In genomic region chr1:132528647-132529334, GRCm38 (mm10) we compare ENCODE assay signal across 22 mouse cellular contexts. TPM values are rescaled to one million over a fixed set of nuclear protein-coding genes. Genes with fewer than 3 reads are reported as not detected.
A peak's percentile ranks its signal among the peaks of the same experiment; 100 is the strongest.
DNase-seq lines count a peak whose midpoint lies in the region; ATAC-seq lines count a peak whose summit lies in the region.
"Had no signal": no experiment of that assay in that cellular context is flagged by ENCODE, and none has a peak within 500 bp of the region (broad histone marks: within the 10 kb centered on the region; RNA-seq: fewer than 3 reads in every experiment).

No protein-coding gene starts in this region.

- H3K27me3 ChIP-seq in megakaryocyte, embryonic 14.5 days (replicated peaks): peaks cover 79% of the 10 kb centered on the region
- peaks cover 53% of the 10 kb centered on the region for H3K27me3 ChIP-seq in embryonic facial prominence, embryonic 10.5 days (replicated peaks; ENCODE audit: low read depth, poor library complexity, severe bottlenecking)
- H3K27me3 ChIP-seq: hindbrain, embryonic 13.5 days had no signal

- H3K36me3 ChIP-seq in megakaryocyte, embryonic 14.5 days (replicated peaks; ENCODE audit: low read length): no peaks in the 10 kb centered on the region
- H3K36me3 ChIP-seq in embryonic facial prominence, embryonic 10.5 days (replicated peaks): no peaks in the 10 kb centered on the region
- H3K36me3 ChIP-seq: forebrain, embryonic 10.5 days; liver, embryonic 13.5 days had no signal

- 87% methylated on average over 19 of the region's 19 CpGs for WGBS in embryonic facial prominence, embryonic 10.5 days

- H3K27ac ChIP-seq in embryonic facial prominence, embryonic 10.5 days (replicated peaks): 0 out of 2 replicates have a peak overlapping the region, but pooled peaks have one; percentile 44
- H3K27ac ChIP-seq: forebrain, embryonic 10.5 days; hindbrain, embryonic 13.5 days; left cerebral cortex, adult 2 months; liver, embryonic 13.5 days; stomach, postnatal 0 days had no signal

- no peaks in the 10 kb centered on the region; the same call in 1 of the 2 replicates for H3K4me1 ChIP-seq in megakaryocyte, embryonic 14.5 days
- peaks cover 39% of the 10 kb centered on the region for H3K4me1 ChIP-seq in embryonic facial prominence, embryonic 10.5 days

- ATAC-seq in cerebellum, adult (ENCODE audit: insufficient number of reproducible peaks, low FRiP score, low TSS enrichment): peak; percentile 80
- no peak for ATAC-seq in megakaryocyte, adult 5-6 weeks (ENCODE audit: poor library complexity, severe bottlenecking)

- DNase-seq in cerebellum, postnatal 4 days (ENCODE audit: low spot score in 2 of 2): no peak
- peak; percentile 94 for DNase-seq in cerebellum, adult 9-10 months
- DNase-seq in embryonic facial prominence, embryonic 10.5 days (ENCODE audit: low spot score): no peak
- no peak for DNase-seq in ovary, postnatal 10 days (ENCODE audit: low spot score)
- no peak for DNase-seq in layer of hippocampus, adult 9-11 months
- DNase-seq: adrenal gland, postnatal 25 days; gastrocnemius, postnatal 10 days; kidney, adult 11 months; kidney, postnatal 4 days; liver, embryonic 13.5 days; lung, adult 2 months; lung, postnatal 14 days; thymus, adult 2 months had no signal

- H3K4me3 ChIP-seq in megakaryocyte, embryonic 14.5 days (replicated peaks): peak overlapping the region; percentile 46
- no peak overlapping the region for H3K4me3 ChIP-seq in embryonic facial prominence, embryonic 10.5 days
- H3K4me3 ChIP-seq: forebrain, embryonic 10.5 days; hindbrain, embryonic 13.5 days; left cerebral cortex, adult 2 months; liver, embryonic 13.5 days had no signal

- no peaks in the 10 kb centered on the region for H3K9me3 ChIP-seq in megakaryocyte, embryonic 14.5 days
- no peaks in the 10 kb centered on the region for H3K9me3 ChIP-seq in embryonic facial prominence, embryonic 10.5 days
- H3K9me3 ChIP-seq: forebrain, embryonic 10.5 days; hindbrain, embryonic 13.5 days; liver, embryonic 13.5 days had no signal

RNA-seq across cellular contexts. Expression of gene Cntn2, which starts 14.3 kb away (rescaled TPM):
- 0.02 and 0.28 TPM in 2 replicates for polyA plus RNA-seq in megakaryocyte, embryonic 14.5 days (2012; ENCODE audit: insufficient read depth, low replicate concordance)
- total RNA-seq in megakaryocyte, adult 5-6 weeks (2015): not detected in 2 replicates
- total RNA-seq in megakaryocyte, adult 5-6 weeks (2017): not detected in 2 replicates
- 14.7 and 15.1 TPM in 2 replicates for polyA plus RNA-seq in embryonic facial prominence, embryonic 10.5 days (2016; fragmentation: Nextera tagmentation; extraction: Ambion mirVana)
- total RNA-seq: adrenal gland, postnatal 25 days; common myeloid progenitor, adult 5-6 weeks; megakaryocyte progenitor cell, adult 5-6 weeks had no signal

RNA-seq across cellular contexts. Expression of gene Tmem81, which starts 22.8 kb away (rescaled TPM):
- 0.45 TPM in 1 of 2 replicates, not detected in the other for polyA plus RNA-seq in megakaryocyte, embryonic 14.5 days (2012; ENCODE audit: insufficient read depth, low replicate concordance)
- 4.9 and 5.4 TPM in 2 replicates for total RNA-seq in megakaryocyte, adult 5-6 weeks (2015)
- 4.8 and 5.9 TPM in 2 replicates for total RNA-seq in megakaryocyte, adult 5-6 weeks (2017)
- 1.8 and 2.1 TPM in 2 replicates for polyA plus RNA-seq in embryonic facial prominence, embryonic 10.5 days (2016; fragmentation: Nextera tagmentation; extraction: Ambion mirVana)

RNA-seq across cellular contexts. Expression of gene Rbbp5, which starts 51.6 kb away (rescaled TPM):
- 3.3 TPM in 1 of 2 replicates, not detected in the other for polyA plus RNA-seq in megakaryocyte, embryonic 14.5 days (2012; ENCODE audit: insufficient read depth, low replicate concordance)
- total RNA-seq in megakaryocyte, adult 5-6 weeks (2015): 47.9 and 53.9 TPM in 2 replicates
- total RNA-seq in megakaryocyte, adult 5-6 weeks (2017): 63.0 and 72.4 TPM in 2 replicates
- 61.9 and 66.2 TPM in 2 replicates for polyA plus RNA-seq in embryonic facial prominence, embryonic 10.5 days (2016; fragmentation: Nextera tagmentation; extraction: Ambion mirVana)

Comparison
In these comparisons a context has a peak if more than half of its experiments do, and no peak if none do; other contexts are left out.
1. RNA of gene Cntn2, which starts 14.3 kb away (polyA plus RNA-seq): 14.7 to 15.1 TPM in embryonic facial prominence, embryonic 10.5 days; 0.02 to 0.28 TPM in megakaryocyte, embryonic 14.5 days; every median in the first group is over 10 times any median in the second.
2. RNA of gene Rbbp5, which starts 51.6 kb away (polyA plus RNA-seq): 61.9 to 66.2 TPM in embryonic facial prominence, embryonic 10.5 days; 3.3 TPM in megakaryocyte, embryonic 14.5 days; every median in the first group is over 10 times any median in the second.